Mouse (Mus musculus) C2C12 (cell line): ENCODE data around the gene Eef1akmt3.

ENCODE experiments used
- CEBPB ChIP-seq: IDR thresholded peaks from one replicate; pipeline ENCODE4 v1.6.1; 2011; ENCODE audit warnings: low read depth, mild to moderate bottlenecking, control low read depth, moderate library complexity
- CTCF ChIP-seq: IDR thresholded peaks from one replicate; pipeline ENCODE4 v1.5.1; 2011; ENCODE audit not compliant: control insufficient read depth, insufficient read depth, insufficient read length
- MYOD1 ChIP-seq: IDR thresholded peaks from one replicate; pipeline ENCODE4 v1.6.1; 2011; ENCODE audit warnings: low read depth; ENCODE audit not compliant: control insufficient read depth, insufficient read length

- TF ChIP-seq CTCF: no peak
- no peak for TF ChIP-seq MYOD1
- no peak for TF ChIP-seq CEBPB
Measured at GRCm38 (mm10) chr10:126988513-126989165, 52.7 kb downstream of the Eef1akmt3 start.
